Mouse (Mus musculus): ENCODE data around the gene Baz2a.

- no peak for TF ChIP-seq CTCF (IDR thresholded peaks at IDR 0.05; ENCODE audit: extremely low read depth, insufficient read length, insufficient replicate concordance, low read depth, low read length)
- no peak for TF ChIP-seq POLR2A (IDR thresholded peaks at IDR 0.05; ENCODE audit: low read depth, low read length)
Observed at GRCm38 (mm10) chr10:128096313-128096692, 4.9 kb downstream of the Baz2a start.

Measured in small intestine, adult 2 months (tissue).